Mouse (Mus musculus) neural tube, embryonic 14.5 days (tissue): ENCODE measurements at regions not wholly inside any gene's neighbourhood (a gene's known extent, or its start where the extent isn't known, plus 50 kb on each side); places are given as distances from the start of the nearest gene placed in this dataset.

ENCODE experiments used
- ATAC-seq: fragments of 200-750 bp; cut with Nextera tagmentation; 2 replicates; pipeline ENCODE4 v1.8.0; 2017; ENCODE audit warnings: low read depth, mild to moderate bottlenecking, moderate TSS enrichment, moderate library complexity
- H3K27ac ChIP-seq: fragments of 300-500 bp; sonication (generic); 2 replicates; pipeline ENCODE4 v1.5.1; 2014; ENCODE audit warnings: low read depth, mild to moderate bottlenecking, control low read depth, low read length, moderate library complexity, mixed read lengths
- H3K27me3 ChIP-seq: fragments of 300-500 bp; sonication (generic); 2 replicates; pipeline ENCODE4 v1.6.1; 2014; ENCODE audit warnings: low read length; ENCODE audit not compliant: control insufficient read depth, insufficient read depth
- H3K36me3 ChIP-seq: fragments of 300-500 bp; sonication (generic); 2 replicates; pipeline ENCODE4 v1.6.1; 2014; ENCODE audit warnings: low read length, mixed read lengths; ENCODE audit not compliant: control insufficient read depth, insufficient read depth
- H3K4me1 ChIP-seq: fragments of 300-500 bp; sonication (generic); 2 replicates; pipeline ENCODE4 v1.6.1; 2014; ENCODE audit warnings: low read length; ENCODE audit not compliant: control insufficient read depth, insufficient read depth
- H3K4me2 ChIP-seq: fragments of 300-500 bp; sonication (generic); 2 replicates; pipeline ENCODE4 v1.6.1; 2014; ENCODE audit warnings: mild to moderate bottlenecking, low read depth, low read length, control low read depth
- H3K4me3 ChIP-seq: fragments of 300-500 bp; sonication (generic); 2 replicates; pipeline ENCODE4 v1.5.1; 2014; ENCODE audit warnings: low read depth, low read length, control low read depth, mixed read lengths
- H3K9ac ChIP-seq: fragments of 300-500 bp; sonication (generic); replicated peaks from 2 replicates; pipeline ENCODE4 v1.6.1; 2014; ENCODE audit warnings: low read depth, mild to moderate bottlenecking, control low read depth, low read length, mixed read lengths
- H3K9me3 ChIP-seq: fragments of 300-500 bp; sonication (generic); 2 replicates; pipeline ENCODE4 v1.6.1; 2016; ENCODE audit warnings: low read length; ENCODE audit not compliant: control insufficient read depth
- WGBS: fragments of 180-500 bp; shearing (Covaris S2); extraction: QIAGEN DNeasy Blood & Tissue Kit; methylation state at CpG from one replicate; pipeline ENCODE4 v1.1.7; 2014; 5-methylcytosine and 5-hydroxymethylcytosine counted together

DNA sequence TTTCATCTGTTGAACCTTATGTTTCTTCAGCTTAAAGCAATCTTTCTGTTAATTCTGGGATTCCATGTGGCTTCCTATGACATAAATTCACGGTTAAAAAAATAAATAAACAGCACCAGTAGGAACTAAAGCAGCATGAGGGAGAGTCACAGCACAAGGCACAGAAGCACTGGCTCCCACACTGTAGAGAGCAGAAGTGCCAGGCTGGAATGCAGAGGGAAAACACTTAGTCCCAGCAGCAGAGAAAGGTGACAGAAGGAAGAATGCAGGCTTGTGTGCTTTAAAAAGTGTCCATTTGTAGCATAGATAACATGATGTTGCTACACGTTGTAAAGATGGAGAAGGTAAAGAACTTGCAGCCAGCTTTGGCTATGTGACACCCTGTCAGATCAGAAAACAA is 62.1 kb upstream of the Ppp2r5a start:
- Histone ChIP-seq H3K4me1 (no peaks in the 10 kb centered on the region), H3K4me2 (no peak overlapping the region), H3K27ac (no peak overlapping the region), H3K9me3 (no peaks in the 10 kb centered on the region), H3K9ac (no peak overlapping the region), H3K4me3 (no peak overlapping the region), H3K27me3 (no peaks in the 10 kb centered on the region), H3K36me3 (no peaks in the 10 kb centered on the region)
- 66% methylated on average over 2 of the region's 2 CpGs for WGBS
- ATAC-seq: no peak

DNA sequence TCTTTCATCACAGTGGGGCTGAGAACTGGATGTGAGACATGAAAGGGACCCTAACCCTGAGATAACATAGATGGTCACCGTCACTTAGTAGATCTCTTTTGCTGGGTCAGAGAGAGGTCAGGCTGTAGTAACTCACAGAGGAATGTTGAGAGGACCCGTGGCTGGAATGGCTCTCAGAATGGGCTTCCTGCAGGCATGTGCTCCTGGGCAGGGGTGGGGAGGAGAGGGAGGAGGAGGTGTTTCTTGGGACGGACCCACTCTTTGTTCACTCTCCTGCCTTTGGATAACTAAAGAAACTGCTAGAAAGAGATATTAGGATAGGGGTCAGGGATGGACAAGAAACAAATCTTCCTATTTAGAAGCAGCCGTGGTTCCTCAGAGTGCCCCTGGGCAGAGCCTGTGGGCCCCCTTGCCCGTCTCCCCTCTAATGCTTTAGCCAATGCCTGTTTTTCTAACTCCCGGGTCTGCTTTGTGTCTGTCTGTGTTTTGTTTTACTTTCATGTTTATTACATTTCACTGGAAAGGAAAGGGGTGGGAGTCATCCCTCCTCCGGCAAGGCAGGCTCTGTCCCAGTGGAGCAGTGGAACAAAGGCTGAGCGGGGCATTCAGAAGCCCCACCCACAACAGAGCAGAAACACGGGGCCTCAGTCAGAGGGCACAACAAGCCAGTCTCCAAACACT is 58.9 kb upstream of the Ppp2r5a start:
- Histone ChIP-seq H3K4me2 (peak overlapping the region; percentile 23; the same call in 1 of the 2 replicates), H3K4me1 (no peaks in the 10 kb centered on the region), H3K36me3 (no peaks in the 10 kb centered on the region), H3K27ac (no peak overlapping the region), H3K4me3 (no peak overlapping the region), H3K9ac (0 out of 2 replicates have a peak overlapping the region, but pooled peaks have one; percentile 5), H3K9me3 (no peaks in the 10 kb centered on the region), H3K27me3 (no peaks in the 10 kb centered on the region)
- 3% methylated on average over 9 of the region's 9 CpGs for WGBS
- ATAC-seq: peak; percentile 68

DNA sequence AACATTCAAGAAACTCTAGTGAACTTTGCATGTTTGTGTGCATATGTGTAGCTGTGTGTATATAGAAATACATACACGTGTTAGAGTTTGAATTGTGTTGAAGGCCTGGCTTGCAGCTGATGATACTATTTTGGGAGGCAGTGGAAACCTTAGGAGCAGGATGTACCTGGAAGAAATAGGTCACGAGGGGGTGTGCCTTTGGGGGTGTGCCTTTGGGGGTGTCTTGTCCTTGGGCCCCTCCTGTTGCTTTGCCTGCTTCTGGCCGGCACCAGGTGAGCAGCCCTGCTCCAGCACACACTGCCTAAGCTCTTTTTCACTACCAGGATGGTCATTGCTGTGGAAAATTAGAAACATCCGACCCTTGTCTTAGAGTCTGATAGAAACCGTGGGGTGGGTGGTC is 56.0 kb upstream of the Ppp2r5a start:
- no peak for ATAC-seq
- no peaks in the 10 kb centered on the region for H3K36me3 ChIP-seq

DNA sequence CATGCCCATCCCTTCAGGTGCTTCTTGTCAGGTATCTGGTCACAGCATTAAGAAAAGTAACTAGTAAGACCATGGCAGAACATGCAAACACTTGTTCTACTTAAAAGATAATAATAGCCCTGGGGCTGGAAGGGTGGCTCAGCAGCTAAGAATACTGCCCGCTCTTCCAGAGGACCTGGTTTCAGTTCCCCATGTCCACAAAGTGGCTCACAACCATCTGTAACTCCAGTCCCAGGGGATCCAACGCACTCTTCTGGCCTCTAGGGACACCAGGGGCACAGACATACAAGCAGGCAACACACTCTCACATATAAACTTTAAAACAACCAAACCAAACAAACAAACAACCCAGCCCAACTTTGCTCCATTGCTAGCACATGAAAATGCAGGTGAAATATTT is 55.2 kb upstream of the Ppp2r5a start:
- H3K4me3 ChIP-seq: no peak overlapping the region
- H3K4me1 ChIP-seq: no peaks in the 10 kb centered on the region
- no peak overlapping the region for H3K4me2 ChIP-seq
- WGBS: 72% methylated on average over 2 of the region's 2 CpGs
- no peaks in the 10 kb centered on the region for H3K27me3 ChIP-seq
- H3K9ac ChIP-seq: no peak overlapping the region
- no peak for ATAC-seq
- H3K9me3 ChIP-seq: no peaks in the 10 kb centered on the region
- H3K27ac ChIP-seq: no peak overlapping the region
- no peaks in the 10 kb centered on the region for H3K36me3 ChIP-seq

More for the DNA sequence above, 56.0 kb upstream of the Ppp2r5a start:
- H3K9ac ChIP-seq: no peak overlapping the region
- H3K27me3 ChIP-seq: no peaks in the 10 kb centered on the region
- no peak overlapping the region for H3K4me3 ChIP-seq
- H3K27ac ChIP-seq: no peak overlapping the region
- 81% methylated on average over 5 of the region's 5 CpGs for WGBS
- H3K9me3 ChIP-seq: no peaks in the 10 kb centered on the region
- no peaks in the 10 kb centered on the region for H3K4me1 ChIP-seq
- no peak overlapping the region for H3K4me2 ChIP-seq

DNA sequence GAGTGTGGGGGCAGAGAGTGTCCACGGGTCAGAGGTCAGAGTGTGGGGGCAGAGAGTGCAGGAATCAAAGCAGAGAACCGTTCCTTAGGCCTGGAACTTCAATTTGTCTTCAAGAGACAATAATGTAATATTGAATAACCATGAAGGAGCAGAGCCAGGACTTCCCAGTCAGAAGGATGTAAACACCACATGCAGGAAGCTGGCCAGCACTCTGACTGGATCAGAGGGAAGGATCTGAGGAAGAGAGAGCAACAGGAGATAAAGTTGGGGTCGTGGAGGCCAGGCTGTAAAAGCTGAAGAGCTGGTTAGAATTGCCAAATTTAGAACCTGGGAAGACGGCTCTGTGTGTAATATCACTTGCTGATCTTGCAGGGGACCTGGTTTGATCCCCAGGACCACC is 54.0 kb upstream of the Ppp2r5a start:
- no peaks in the 10 kb centered on the region for H3K4me1 ChIP-seq
- 71% methylated on average over 4 of the region's 4 CpGs for WGBS
- H3K27me3 ChIP-seq: no peaks in the 10 kb centered on the region
- H3K4me2 ChIP-seq: no peak overlapping the region
- H3K9ac ChIP-seq: no peak overlapping the region
- no peaks in the 10 kb centered on the region for H3K9me3 ChIP-seq
- H3K27ac ChIP-seq: no peak overlapping the region
- H3K36me3 ChIP-seq: no peaks in the 10 kb centered on the region
- no peak overlapping the region for H3K4me3 ChIP-seq
- no peak for ATAC-seq

DNA sequence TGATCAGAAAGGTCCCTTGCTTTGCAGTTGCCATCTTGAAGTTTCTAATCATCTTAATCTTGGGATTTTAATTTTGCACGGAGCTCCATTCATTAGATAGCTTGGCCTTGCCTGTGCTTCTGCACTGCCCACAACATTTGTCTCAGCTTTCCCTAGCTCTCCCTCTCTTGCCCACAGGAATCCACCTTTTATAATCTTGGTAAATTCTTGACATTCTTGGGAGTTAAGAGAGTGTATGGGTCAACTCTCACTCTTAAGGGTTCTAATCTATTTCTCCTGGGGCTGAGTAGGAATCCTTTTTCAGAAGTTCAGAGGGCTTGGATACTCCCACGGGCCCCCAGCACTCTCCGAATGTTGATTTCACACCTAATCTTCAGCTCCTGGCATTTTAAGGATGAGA is 51.5 kb upstream of the Ppp2r5a start:
- H3K27me3 ChIP-seq: no peaks in the 10 kb centered on the region
- no peak overlapping the region for H3K4me3 ChIP-seq
- H3K4me1 ChIP-seq: no peaks in the 10 kb centered on the region
- no peak overlapping the region for H3K4me2 ChIP-seq
- no peak overlapping the region for H3K27ac ChIP-seq
- WGBS: 66% methylated on average over 3 of the region's 3 CpGs
- no peak for ATAC-seq
- no peaks in the 10 kb centered on the region for H3K36me3 ChIP-seq
- H3K9ac ChIP-seq: no peak overlapping the region
- no peaks in the 10 kb centered on the region for H3K9me3 ChIP-seq

DNA sequence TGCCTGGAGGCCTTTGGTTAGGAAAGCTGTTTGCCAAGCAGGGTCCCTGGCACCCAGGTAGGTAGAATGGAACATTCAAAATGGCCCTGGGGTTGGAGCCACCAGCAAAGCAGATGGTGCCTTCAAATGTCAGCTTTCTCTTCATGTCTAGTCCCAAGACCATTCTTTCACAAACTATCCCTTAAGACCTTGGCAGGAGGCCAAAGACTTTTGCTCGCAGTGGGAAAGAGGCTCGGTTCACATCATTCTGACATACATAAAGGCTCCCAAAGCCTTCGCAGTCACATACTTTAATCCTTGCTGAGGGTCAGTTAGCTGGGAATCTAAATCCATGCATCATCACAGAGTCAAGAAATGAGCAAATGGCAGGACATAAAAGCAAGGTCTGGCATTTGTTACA is 50.5 kb upstream of the Ppp2r5a start:
- Histone ChIP-seq H3K27ac (no peak overlapping the region), H3K4me1 (no peaks in the 10 kb centered on the region), H3K9ac (no peak overlapping the region), H3K4me2 (no peak overlapping the region), H3K4me3 (no peak overlapping the region), H3K9me3 (no peaks in the 10 kb centered on the region), H3K27me3 (no peaks in the 10 kb centered on the region), H3K36me3 (no peaks in the 10 kb centered on the region)
- ATAC-seq: no peak
- 45% methylated on average over 3 of the region's 3 CpGs for WGBS
